Mouse (Mus musculus): ENCODE results near the gene Pip5k1b. TPM values are rescaled to one million over a fixed set of nuclear protein-coding genes. Genes with fewer than 3 reads are reported as not detected.

The Pip5k1b gene
- polyA plus RNA-seq, 1 experiment from 2014 or later = 1.8 TPM

- Histone ChIP-seq H3K9me3 (ENCODE audit: control insufficient read depth, low read length) (no peaks in the 10 kb centered on the region), H3K27me3 (replicated peaks; ENCODE audit: control insufficient read depth, insufficient read depth, low read length) (0 out of 2 replicates have a peak, but pooled peaks cover 2% of the 10 kb centered on the region), H3K4me1 (replicated peaks; ENCODE audit: control insufficient read depth, insufficient read depth, low read length) (no peaks in the 10 kb centered on the region; the same call in 1 of the 2 replicates), H3K4me3 (replicated peaks; ENCODE audit: low read length) (no peak overlapping the region), H3K9ac (replicated peaks; ENCODE audit: low read depth, low read length) (no peak overlapping the region), H3K27ac (ENCODE audit: low read length) (no peak overlapping the region), H3K36me3 (ENCODE audit: control insufficient read depth, insufficient read depth) (no peaks in the 10 kb centered on the region), H3K4me2 (ENCODE audit: low read length) (no peak overlapping the region)
- no peak for ATAC-seq
- WGBS = 8% methylated on average over 5 of the region's 5 CpGs
Observed at GRCm38 (mm10) chr19:24301768-24302148, 253.9 kb downstream of the Pip5k1b start.

- H3K27ac ChIP-seq (ENCODE audit: low read length) = no peak overlapping the region
- H3K9me3 ChIP-seq (ENCODE audit: control insufficient read depth, low read length) = no peaks in the 10 kb centered on the region
- H3K4me3 ChIP-seq (replicated peaks; ENCODE audit: low read length) = peak overlapping the region; percentile 30
- H3K4me1 ChIP-seq (replicated peaks; ENCODE audit: control insufficient read depth, insufficient read depth, low read length) = no peaks in the 10 kb centered on the region; the same call in 1 of the 2 replicates
- no peaks in the 10 kb centered on the region for H3K36me3 ChIP-seq (ENCODE audit: control insufficient read depth, insufficient read depth)
- peak; percentile 94 for ATAC-seq
- 0 out of 2 replicates have a peak, but pooled peaks cover 2% of the 10 kb centered on the region for H3K27me3 ChIP-seq (replicated peaks; ENCODE audit: control insufficient read depth, insufficient read depth, low read length)
- 2% methylated on average over 9 of the region's 9 CpGs for WGBS
- H3K4me2 ChIP-seq (ENCODE audit: low read length) = peak overlapping the region; percentile 49
- no peak overlapping the region for H3K9ac ChIP-seq (replicated peaks; ENCODE audit: low read depth, low read length)
Observed at GRCm38 (mm10) chr19:24300994-24301767, 254.5 kb downstream of the Pip5k1b start.

GRCm38 (mm10) chr19:24293537-24293936 is 262.1 kb downstream of the Pip5k1b start:
- peaks cover 5% of the 10 kb centered on the region; the same call in 1 of the 2 replicates for H3K4me1 ChIP-seq (replicated peaks; ENCODE audit: control insufficient read depth, insufficient read depth, low read length)
- no peaks in the 10 kb centered on the region for H3K36me3 ChIP-seq (ENCODE audit: control insufficient read depth, insufficient read depth)
- H3K9ac ChIP-seq (replicated peaks; ENCODE audit: low read depth, low read length) = no peak overlapping the region
- no peaks in the 10 kb centered on the region for H3K27me3 ChIP-seq (replicated peaks; ENCODE audit: control insufficient read depth, insufficient read depth, low read length)
- no peak overlapping the region for H3K27ac ChIP-seq (ENCODE audit: low read length)
- H3K9me3 ChIP-seq (ENCODE audit: control insufficient read depth, low read length) = no peaks in the 10 kb centered on the region
- H3K4me3 ChIP-seq (replicated peaks; ENCODE audit: low read length) = no peak overlapping the region
- H3K4me2 ChIP-seq (ENCODE audit: low read length) = no peak overlapping the region
- ATAC-seq = peak; percentile 74
- WGBS = 58% methylated on average over 5 of the region's 5 CpGs

- ATAC-seq = no peak
- WGBS = 63% methylated on average over 4 of the region's 4 CpGs
- no peak overlapping the region for H3K4me3 ChIP-seq (replicated peaks; ENCODE audit: low read length)
Observed at GRCm38 (mm10) chr19:24284187-24284586, 271.5 kb downstream of the Pip5k1b start.

GRCm38 (mm10) chr19:24281288-24281980 is 274.2 kb downstream of the Pip5k1b start:
- 70% methylated on average over 7 of the region's 7 CpGs for WGBS
- H3K36me3 ChIP-seq (ENCODE audit: control insufficient read depth, insufficient read depth) = no peaks in the 10 kb centered on the region
- H3K9me3 ChIP-seq (ENCODE audit: control insufficient read depth, low read length) = no peaks in the 10 kb centered on the region
- H3K27me3 ChIP-seq (replicated peaks; ENCODE audit: control insufficient read depth, insufficient read depth, low read length) = no peaks in the 10 kb centered on the region
- no peak overlapping the region for H3K4me3 ChIP-seq (replicated peaks; ENCODE audit: low read length)
- H3K9ac ChIP-seq (replicated peaks; ENCODE audit: low read depth, low read length) = no peak overlapping the region
- ATAC-seq = 0 out of 2 replicates have a peak, but pooled peaks have one; percentile 3
- peaks cover 10% of the 10 kb centered on the region for H3K4me1 ChIP-seq (replicated peaks; ENCODE audit: control insufficient read depth, insufficient read depth, low read length)
- no peak overlapping the region for H3K4me2 ChIP-seq (ENCODE audit: low read length)
- no peak overlapping the region for H3K27ac ChIP-seq (ENCODE audit: low read length)

More at GRCm38 (mm10) chr19:24284187-24284586, 271.5 kb downstream of the Pip5k1b start:
- H3K9me3 ChIP-seq (ENCODE audit: control insufficient read depth, low read length) = no peaks in the 10 kb centered on the region
- H3K4me2 ChIP-seq (ENCODE audit: low read length) = no peak overlapping the region
- no peak overlapping the region for H3K9ac ChIP-seq (replicated peaks; ENCODE audit: low read depth, low read length)
- H3K27me3 ChIP-seq (replicated peaks; ENCODE audit: control insufficient read depth, insufficient read depth, low read length) = no peaks in the 10 kb centered on the region
- no peak overlapping the region for H3K27ac ChIP-seq (ENCODE audit: low read length)
- peaks cover 7% of the 10 kb centered on the region for H3K4me1 ChIP-seq (replicated peaks; ENCODE audit: control insufficient read depth, insufficient read depth, low read length)
- no peaks in the 10 kb centered on the region for H3K36me3 ChIP-seq (ENCODE audit: control insufficient read depth, insufficient read depth)

- WGBS = under 1% methylated on average over 12 of the region's 22 CpGs
- Histone ChIP-seq H3K27ac (ENCODE audit: low read length) (peak within 1 kb of the TSS; percentile 82), H3K4me1 (replicated peaks; ENCODE audit: control insufficient read depth, insufficient read depth, low read length) (peaks cover 10% of the 10 kb centered on the region), H3K4me2 (ENCODE audit: low read length) (peak within 1 kb of the TSS; percentile 98), H3K27me3 (replicated peaks; ENCODE audit: control insufficient read depth, insufficient read depth, low read length) (no peaks in the 10 kb centered on the region), H3K9ac (replicated peaks; ENCODE audit: low read depth, low read length) (peak within 1 kb of the TSS; percentile 78), H3K36me3 (ENCODE audit: control insufficient read depth, insufficient read depth) (no peaks in the 10 kb centered on the region), H3K9me3 (ENCODE audit: control insufficient read depth, low read length) (no peaks in the 10 kb centered on the region), H3K4me3 (replicated peaks; ENCODE audit: low read length) (peak within 1 kb of the TSS; percentile 74)
- peak; percentile 96 for ATAC-seq
Observed at GRCm38 (mm10) chr19:24280601-24281228, 275.0 kb downstream of the Pip5k1b start, which contains the start of gene Fxn. Gene Fxn, minus strand, starts transcription at chr19:24280605.

DNA sequence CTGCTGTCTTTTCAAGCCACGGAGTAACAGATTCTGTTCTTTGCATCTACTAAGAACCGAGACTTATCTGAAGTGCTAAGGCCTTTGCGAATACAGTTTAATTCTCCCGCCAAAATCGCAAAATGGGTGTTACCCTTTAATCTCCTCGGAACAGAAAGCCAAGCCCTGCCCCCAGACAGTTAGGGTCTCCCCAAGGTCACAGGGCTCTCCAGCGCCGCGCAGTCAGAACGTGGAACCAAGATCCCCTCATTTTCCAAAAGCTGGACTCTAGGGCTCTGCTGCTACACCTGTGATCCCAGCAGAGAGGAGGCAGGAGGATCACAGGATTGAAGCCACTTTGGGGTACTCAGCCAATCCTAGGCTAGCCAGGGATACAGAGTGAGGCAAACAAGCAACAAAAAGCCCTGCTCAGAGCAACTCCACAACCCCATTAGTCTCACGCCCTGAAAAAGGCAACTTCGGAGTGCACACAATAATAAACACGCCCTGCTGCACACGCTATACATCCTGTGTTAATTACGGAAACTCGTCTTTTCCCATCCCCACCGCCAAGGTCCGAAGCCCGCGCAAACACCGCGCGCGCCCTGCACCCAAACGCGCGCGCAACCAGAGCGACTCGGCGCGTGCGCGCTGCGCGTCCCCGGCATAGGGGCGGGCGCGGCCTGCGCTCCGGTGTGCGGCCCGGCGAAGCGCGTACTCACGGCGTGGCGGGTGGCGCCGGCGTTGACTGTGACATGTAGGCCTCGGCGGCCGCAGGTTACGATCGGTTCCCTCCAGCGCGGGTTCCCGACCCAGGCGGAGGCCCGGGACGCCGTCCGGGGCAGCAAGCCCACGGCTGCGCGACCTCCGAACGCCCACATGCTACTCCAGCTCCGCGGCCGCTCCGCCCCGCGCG is 275.7 kb downstream of the Pip5k1b start:
- H3K4me1 ChIP-seq (replicated peaks; ENCODE audit: control insufficient read depth, insufficient read depth, low read length) = peaks cover 10% of the 10 kb centered on the region
- no peaks in the 10 kb centered on the region for H3K9me3 ChIP-seq (ENCODE audit: control insufficient read depth, low read length)
- H3K27ac ChIP-seq (ENCODE audit: low read length) = peak overlapping the region; percentile 82
- H3K9ac ChIP-seq (replicated peaks; ENCODE audit: low read depth, low read length) = peak overlapping the region; percentile 78
- no peaks in the 10 kb centered on the region for H3K27me3 ChIP-seq (replicated peaks; ENCODE audit: control insufficient read depth, insufficient read depth, low read length)
- peak; percentile 65 for ATAC-seq
- peak overlapping the region; percentile 98 for H3K4me2 ChIP-seq (ENCODE audit: low read length)
- no peaks in the 10 kb centered on the region for H3K36me3 ChIP-seq (ENCODE audit: control insufficient read depth, insufficient read depth)
- H3K4me3 ChIP-seq (replicated peaks; ENCODE audit: low read length) = peak overlapping the region; percentile 74
- under 1% methylated on average over 61 of the region's 78 CpGs for WGBS

- H3K9ac ChIP-seq (replicated peaks; ENCODE audit: low read depth, low read length) = no peak overlapping the region; the same call in 1 of the 2 replicates
- H3K4me3 ChIP-seq (replicated peaks; ENCODE audit: low read length) = no peak overlapping the region; the same call in 1 of the 2 replicates
- H3K27me3 ChIP-seq (replicated peaks; ENCODE audit: control insufficient read depth, insufficient read depth, low read length) = no peaks in the 10 kb centered on the region
- WGBS = 83% methylated on average over 15 of the region's 15 CpGs
- ATAC-seq = no peak
- H3K27ac ChIP-seq (ENCODE audit: low read length) = no peak overlapping the region
- H3K4me2 ChIP-seq (ENCODE audit: low read length) = peak overlapping the region; percentile 98; the same call in 1 of the 2 replicates
- no peaks in the 10 kb centered on the region for H3K9me3 ChIP-seq (ENCODE audit: control insufficient read depth, low read length)
- H3K36me3 ChIP-seq (ENCODE audit: control insufficient read depth, insufficient read depth) = no peaks in the 10 kb centered on the region
- H3K4me1 ChIP-seq (replicated peaks; ENCODE audit: control insufficient read depth, insufficient read depth, low read length) = peaks cover 10% of the 10 kb centered on the region
Observed at GRCm38 (mm10) chr19:24278859-24279258, 276.8 kb downstream of the Pip5k1b start.

Data from forebrain, embryonic 16.5 days (tissue).